Mouse (Mus musculus) frontal cortex, adult (tissue): ENCODE data around the gene Olfr170.
"Not testable (repeated sequence)": the region's sequence is repeated elsewhere in the genome, so short reads cannot be mapped to it uniquely, and the experiment has no call there.

Source experiments
- ATAC-seq: cut with Nextera tagmentation; 2 replicates; pipeline ENCODE4 v1.9.2; 2017; ENCODE audit warnings: mild to moderate bottlenecking, moderate library complexity, mixed read lengths; ENCODE audit not compliant: low TSS enrichment

Gene Olfr170

GRCm38 (mm10) chr16:19611782-19612181 is at the start of gene Olfr170:
Gene Olfr170 (minus strand): TSS chr16:19611882.
- ATAC-seq = not testable (repeated sequence)

GRCm38 (mm10) chr16:19629816-19630215 is 18.1 kb upstream of the Olfr170 start, which contains the start of gene Olfr171:
Gene Olfr171 (minus strand): TSS chr16:19629916.
- ATAC-seq = no peak

- ATAC-seq = no peak
Measured at GRCm38 (mm10) chr16:19603166-19603565, 8.5 kb downstream of the Olfr170 start.

GRCm38 (mm10) chr16:19571709-19572108 is 40.0 kb downstream of the Olfr170 start, which contains the start of gene Olfr169:
Gene Olfr169 (minus strand): TSS chr16:19571809.
- ATAC-seq = not testable (repeated sequence)
